Mouse (Mus musculus) thymus, adult 2 months (tissue): Measurements from ENCODE around the gene Pank4.

ENCODE experiments used
- CTCF ChIP-seq: fragments of 200-500 bp; IDR thresholded peaks from 2 replicates; pipeline ENCODE4 v1.5.1; 2012; ENCODE audit warnings: mild to moderate bottlenecking, control low read depth, low read length, moderate library complexity, borderline replicate concordance; ENCODE audit not compliant: control insufficient read depth, poor library complexity, insufficient read depth; ENCODE audit errors: extremely low read depth
- POLR2A ChIP-seq: fragments of 200-500 bp; IDR thresholded peaks from 2 replicates; pipeline ENCODE4 v1.6.1; 2012; ENCODE audit warnings: mild to moderate bottlenecking, low read length, control low read depth, moderate library complexity; ENCODE audit not compliant: control insufficient read depth, poor library complexity, insufficient read depth; ENCODE audit errors: extremely low read depth

- TF ChIP-seq POLR2A (no peak), CTCF (no peak)
Measured at GRCm38 (mm10) chr4:155008075-155008474, 44.2 kb downstream of the Pank4 start.
